ENCODE assay signal across 8 mouse cellular contexts in the genomic region with DNA sequence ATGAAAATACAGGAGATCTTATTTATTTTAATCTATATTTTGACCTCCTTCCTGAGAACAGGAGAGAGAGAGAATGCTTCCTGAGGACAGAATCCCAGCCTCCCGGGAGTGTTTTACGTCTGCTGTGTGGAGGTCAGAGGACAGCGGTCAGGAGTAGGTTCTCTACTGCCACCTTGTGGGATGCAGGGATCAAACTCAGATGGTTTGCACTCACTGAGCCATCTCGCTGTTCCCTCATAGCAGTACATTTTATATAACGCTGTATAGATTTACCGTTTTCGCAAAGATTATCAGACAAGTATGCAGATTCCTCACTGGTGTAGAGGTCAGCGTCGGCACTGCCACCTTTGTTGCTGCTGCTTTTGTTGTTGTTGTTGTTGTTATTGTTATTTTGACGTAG. TPM values are rescaled to one million over a fixed set of nuclear protein-coding genes. Genes with fewer than 3 reads are reported as not detected.
A peak's percentile ranks its signal among the peaks of the same experiment; 100 is the strongest.
DNase-seq lines count a peak whose midpoint lies in the region; ATAC-seq and TF ChIP-seq lines count a peak whose summit lies in the region.

No protein-coding gene starts in this region.

- 56% methylated on average over 10 of the region's 10 CpGs for WGBS in embryonic facial prominence, embryonic 12.5 days
- 45% methylated on average over 10 of the region's 10 CpGs for WGBS in heart, embryonic 14.5 days
- 55% methylated on average over 10 of the region's 10 CpGs for WGBS in kidney, embryonic 15.5 days
- WGBS in liver, postnatal 0 days (ENCODE audit: insufficient replicate concordance), result 58% methylated on average over 10 of the region's 10 CpGs
- 58% methylated on average over 10 of the region's 10 CpGs for WGBS in neural tube, embryonic 15.5 days

- H3K4me2 ChIP-seq in embryonic facial prominence, embryonic 12.5 days (replicated peaks), result no peak overlapping the region
- no peak overlapping the region for H3K4me2 ChIP-seq in heart, embryonic 14.5 days (ENCODE audit: low read length)
- no peak overlapping the region for H3K4me2 ChIP-seq in kidney, embryonic 15.5 days
- no peak overlapping the region for H3K4me2 ChIP-seq in liver, postnatal 0 days (ENCODE audit: low read depth, low read length)
- no peak overlapping the region for H3K4me2 ChIP-seq in neural tube, embryonic 15.5 days

- in situ Hi-C loops in ES-E14 (cut with MboI; ENCODE audit: low sequenced_read_pairs in 2 of 2, unreplicated experiment in 2 of 2), result no loop called here

- H3K4me1 ChIP-seq in ES-E14 (ENCODE audit: control insufficient read depth in 2 of 2, insufficient read depth in 2 of 2, low read length in 2 of 2, poor library complexity in 1 of 2), result peaks cover 3 to 8% of the 10 kb centered on the region in 2 experiments; a peak in 3 of 4 replicates
- peaks cover 6% of the 10 kb centered on the region; the same call in 1 of the 2 replicates for H3K4me1 ChIP-seq in embryonic facial prominence, embryonic 12.5 days
- peaks cover 2 to 20% of the 10 kb centered on the region in 2 experiments for H3K4me1 ChIP-seq in heart, embryonic 14.5 days (ENCODE audit: control insufficient read depth in 2 of 2, insufficient read depth in 2 of 2, low read length in 2 of 2)
- peaks cover 9% of the 10 kb centered on the region for H3K4me1 ChIP-seq in kidney, embryonic 15.5 days
- no peaks in the 10 kb centered on the region for H3K4me1 ChIP-seq in liver, postnatal 0 days (ENCODE audit: insufficient read depth)
- peaks cover 32% of the 10 kb centered on the region for H3K4me1 ChIP-seq in neural tube, embryonic 15.5 days

- no peak overlapping the region for H3K9ac ChIP-seq in ES-E14 (ENCODE audit: insufficient read depth, low read depth, low read length, poor library complexity, severe bottlenecking)
- no peak overlapping the region for H3K9ac ChIP-seq in embryonic facial prominence, embryonic 12.5 days
- no peak overlapping the region for H3K9ac ChIP-seq in heart, embryonic 14.5 days (ENCODE audit: low read length)
- H3K9ac ChIP-seq in kidney, embryonic 15.5 days, result no peak overlapping the region
- H3K9ac ChIP-seq in liver, postnatal 0 days (replicated peaks), result no peak overlapping the region
- no peak overlapping the region for H3K9ac ChIP-seq in neural tube, embryonic 15.5 days (replicated peaks)

- peak; percentile 40 for DNase-seq in ES-E14 (ENCODE audit: low read depth, low spot score)
- DNase-seq in adrenal gland, postnatal 14 days, result peak; percentile 84
- DNase-seq in liver, postnatal 0 days, result peak; percentile 55
- DNase-seq in thymus, postnatal 4 days, result peak; percentile 61

- peaks cover 8% of the 10 kb centered on the region for H3K36me3 ChIP-seq in ES-E14 (ENCODE audit: control insufficient read depth, insufficient read depth, low read length, poor library complexity, severe bottlenecking)
- peaks cover 10% of the 10 kb centered on the region for H3K36me3 ChIP-seq in embryonic facial prominence, embryonic 12.5 days
- peaks cover 7% of the 10 kb centered on the region for H3K36me3 ChIP-seq in heart, embryonic 14.5 days (ENCODE audit: control insufficient read depth, insufficient read depth, low read length)
- H3K36me3 ChIP-seq in kidney, embryonic 15.5 days, result peaks cover 23% of the 10 kb centered on the region
- peaks cover 10% of the 10 kb centered on the region for H3K36me3 ChIP-seq in liver, postnatal 0 days (replicated peaks; ENCODE audit: insufficient read depth, low read length)
- no peaks in the 10 kb centered on the region for H3K36me3 ChIP-seq in neural tube, embryonic 15.5 days

- no peak overlapping the region for H3K27ac ChIP-seq in ES-E14 (ENCODE audit: insufficient read depth, low read depth, low read length, poor library complexity, severe bottlenecking)
- H3K27ac ChIP-seq in embryonic facial prominence, embryonic 12.5 days, result no peak overlapping the region
- peak overlapping the region in 1 of 2 experiments; percentile 65; a peak in 2 of 4 replicates for H3K27ac ChIP-seq in heart, embryonic 14.5 days (replicated peaks in 1 of 2; ENCODE audit: control insufficient read depth in 1 of 2, insufficient read depth in 1 of 2, low read depth in 2 of 2, low read length in 2 of 2)
- peak overlapping the region; percentile 58; the same call in 1 of the 2 replicates for H3K27ac ChIP-seq in kidney, embryonic 15.5 days
- H3K27ac ChIP-seq in liver, postnatal 0 days (ENCODE audit: low read depth), result no peak overlapping the region
- 0 out of 2 replicates have a peak overlapping the region, but pooled peaks have one; percentile 6 for H3K27ac ChIP-seq in neural tube, embryonic 15.5 days (replicated peaks)

- TF ChIP-seq EP300 in liver, postnatal 0 days (IDR thresholded peaks at IDR 0.05; ENCODE audit: low read depth), result no peak

- no peaks in the 10 kb centered on the region for H3K27me3 ChIP-seq in embryonic facial prominence, embryonic 12.5 days
- H3K27me3 ChIP-seq in heart, embryonic 14.5 days (ENCODE audit: control insufficient read depth, insufficient read depth, low read length), result no peaks in the 10 kb centered on the region
- no peaks in the 10 kb centered on the region for H3K27me3 ChIP-seq in kidney, embryonic 15.5 days
- no peaks in the 10 kb centered on the region for H3K27me3 ChIP-seq in liver, postnatal 0 days (ENCODE audit: insufficient read depth, low read length)
- H3K27me3 ChIP-seq in neural tube, embryonic 15.5 days (replicated peaks), result no peaks in the 10 kb centered on the region

- peak; percentile 91 for TF ChIP-seq CTCF in liver, postnatal 0 days (IDR thresholded peaks at IDR 0.05; ENCODE audit: low read depth)

- peak; percentile 52; the same call in 1 of the 2 replicates for ATAC-seq in embryonic facial prominence, embryonic 12.5 days (ENCODE audit: insufficient number of reproducible peaks, insufficient read depth, low FRiP score, low TSS enrichment)
- ATAC-seq in heart, embryonic 14.5 days (ENCODE audit: insufficient number of reproducible peaks, insufficient read depth, low FRiP score, low read depth), result peak; percentile 73
- ATAC-seq in kidney, embryonic 15.5 days (replicated peaks; ENCODE audit: low FRiP score), result peak; percentile 70; the same call in 1 of the 2 replicates
- peak; percentile 79 for ATAC-seq in liver, postnatal 0 days
- ATAC-seq in neural tube, embryonic 15.5 days (ENCODE audit: low FRiP score), result no peak

- H3K4me3 ChIP-seq in ES-E14 (ENCODE audit: insufficient read depth in 1 of 2, low read depth in 1 of 2, low read length in 2 of 2, poor library complexity in 1 of 2, severe bottlenecking in 1 of 2), result no peak overlapping the region
- no peak overlapping the region for H3K4me3 ChIP-seq in embryonic facial prominence, embryonic 12.5 days
- no peak overlapping the region for H3K4me3 ChIP-seq in heart, embryonic 14.5 days (ENCODE audit: control insufficient read depth in 1 of 2, insufficient read depth in 1 of 2, low read depth in 1 of 2, low read length in 2 of 2)
- no peak overlapping the region for H3K4me3 ChIP-seq in kidney, embryonic 15.5 days (replicated peaks)
- no peak overlapping the region for H3K4me3 ChIP-seq in liver, postnatal 0 days (ENCODE audit: low read depth, low read length)
- no peak overlapping the region for H3K4me3 ChIP-seq in neural tube, embryonic 15.5 days (replicated peaks)

- H3K9me3 ChIP-seq in ES-E14 (ENCODE audit: control insufficient read depth, insufficient read depth, low read depth, low read length), result no peaks in the 10 kb centered on the region
- no peaks in the 10 kb centered on the region for H3K9me3 ChIP-seq in embryonic facial prominence, embryonic 12.5 days
- H3K9me3 ChIP-seq in heart, embryonic 14.5 days (ENCODE audit: control insufficient read depth, low read length), result no peaks in the 10 kb centered on the region
- no peaks in the 10 kb centered on the region for H3K9me3 ChIP-seq in kidney, embryonic 15.5 days (replicated peaks)
- H3K9me3 ChIP-seq in liver, postnatal 0 days (ENCODE audit: low read length), result no peaks in the 10 kb centered on the region
- no peaks in the 10 kb centered on the region for H3K9me3 ChIP-seq in neural tube, embryonic 15.5 days (replicated peaks)

TF ChIP-seq in ES-E14, 5 proteins besides CTCF, POLR2A, EP300 and RAD21:
- no peak for TF ChIP-seq ZNF384 (IDR thresholded peaks at IDR 0.05; ENCODE audit: low read depth, low read length)
- TF ChIP-seq ZC3H11A (IDR thresholded peaks at IDR 0.05; ENCODE audit: borderline replicate concordance, low read depth, low read length), result peak; percentile 67; the same call in 1 of the 2 replicates
- no peak for TF ChIP-seq CHD2 (IDR thresholded peaks at IDR 0.05; ENCODE audit: low read depth, low read length)
- TF ChIP-seq MAFK (IDR thresholded peaks at IDR 0.05; ENCODE audit: insufficient read depth, low read depth, low read length), result no peak

RNA-seq across cellular contexts. Expression of gene Dyrk1a, which starts 48.7 kb away (rescaled TPM):
- total RNA-seq in ES-E14 (2012; rRNA removed), result 33.2 and 36.3 TPM in 2 replicates
- 61.3 and 65.3 TPM in 2 replicates for total RNA-seq in adrenal gland, postnatal 14 days (2021)
- 9.0 and 10.3 TPM in 2 replicates for polyA plus RNA-seq in embryonic facial prominence, embryonic 12.5 days (2016; fragmentation: Nextera tagmentation; extraction: Ambion mirVana)
- polyA plus RNA-seq in heart, embryonic 14.5 days (2014; fragmentation: Nextera tagmentation; extraction: Ambion mirVana), result 12.2 and 12.3 TPM in 2 replicates
- polyA plus RNA-seq in kidney, embryonic 15.5 days (2015; fragmentation: Nextera tagmentation; extraction: Ambion mirVana), result 8.7 and 9.7 TPM in 2 replicates
- 3.7 and 3.9 TPM in 2 replicates for polyA plus RNA-seq in liver, postnatal 0 days (2015; fragmentation: Nextera tagmentation; extraction: Ambion mirVana)
- 8.9 and 9.5 TPM in 2 replicates for polyA plus RNA-seq in neural tube, embryonic 15.5 days (2015; fragmentation: Nextera tagmentation; extraction: Ambion mirVana)

Comparison
In these comparisons a context has a peak if more than half of its experiments do, and no peak if none do; other contexts are left out.
1. H3K27ac ChIP-seq: peak in kidney, embryonic 15.5 days (single experiment) and neural tube, embryonic 15.5 days (single experiment); none in ES-E14 (single experiment), embryonic facial prominence, embryonic 12.5 days (single experiment) and liver, postnatal 0 days (single experiment).
2. Peak in every context shown above with its lines, with median percentiles within 50 percentile points of each other: DNase-seq.